Mouse (Mus musculus) megakaryocyte, embryonic 14.5 days (primary cell): ENCODE measurements at regions not wholly inside any gene's neighbourhood (a gene's known extent, or its start where the extent isn't known, plus 50 kb on each side); places are given as distances from the start of the nearest gene placed in this dataset.

ENCODE experiments used
- H3K27me3 ChIP-seq: replicated peaks from 2 replicates; pipeline ENCODE3; 2012; ENCODE audit warnings: inconsistent platforms
- H3K36me3 ChIP-seq: replicated peaks from 2 replicates; pipeline ENCODE3; 2012; ENCODE audit warnings: low read length, inconsistent platforms, mixed read lengths
- H3K4me1 ChIP-seq: 2 replicates; pipeline ENCODE4 v1.6.1; 2012; ENCODE audit warnings: inconsistent platforms
- H3K4me3 ChIP-seq: replicated peaks from 2 replicates; pipeline ENCODE3; 2012; ENCODE audit warnings: moderate library complexity, mild to moderate bottlenecking, inconsistent platforms
- H3K9me3 ChIP-seq: 2 replicates; pipeline ENCODE4 v1.6.1; 2012; ENCODE audit warnings: inconsistent platforms
- FLI1 ChIP-seq: IDR thresholded peaks from 2 replicates; pipeline ENCODE4 v1.6.1; 2012; ENCODE audit warnings: low read length, inconsistent platforms, mixed read lengths
- GATA1 ChIP-seq: IDR thresholded peaks from 3 replicates; pipeline ENCODE4 v1.6.1; 2012; ENCODE audit warnings: mixed read lengths, low read length, inconsistent platforms, borderline replicate concordance

DNA sequence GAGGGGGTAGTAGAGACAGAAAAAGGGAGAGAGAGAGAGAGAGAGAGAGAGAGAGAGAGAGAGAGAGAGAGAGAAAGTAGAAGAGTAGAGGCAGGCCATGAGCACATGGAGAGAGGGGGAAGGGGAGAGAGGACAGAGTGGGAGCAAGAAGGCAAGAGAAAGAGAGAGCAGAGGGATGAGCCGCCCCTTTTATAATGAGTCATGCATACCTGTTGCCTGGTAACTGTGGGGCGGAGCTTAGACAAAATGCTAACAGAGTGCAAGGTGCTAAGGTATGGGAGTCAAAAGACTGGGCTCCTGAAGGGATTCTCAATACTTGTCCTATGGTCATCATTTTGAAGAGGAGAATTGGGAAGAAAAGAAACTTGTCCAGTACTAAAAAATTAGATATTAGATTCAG, 126.1 kb downstream of the Lrrc30 start:
- TF ChIP-seq FLI1 (no peak), GATA1 (no peak)
- Histone ChIP-seq H3K4me1 (no peaks in the 10 kb centered on the region), H3K27me3 (no peaks in the 10 kb centered on the region)

DNA sequence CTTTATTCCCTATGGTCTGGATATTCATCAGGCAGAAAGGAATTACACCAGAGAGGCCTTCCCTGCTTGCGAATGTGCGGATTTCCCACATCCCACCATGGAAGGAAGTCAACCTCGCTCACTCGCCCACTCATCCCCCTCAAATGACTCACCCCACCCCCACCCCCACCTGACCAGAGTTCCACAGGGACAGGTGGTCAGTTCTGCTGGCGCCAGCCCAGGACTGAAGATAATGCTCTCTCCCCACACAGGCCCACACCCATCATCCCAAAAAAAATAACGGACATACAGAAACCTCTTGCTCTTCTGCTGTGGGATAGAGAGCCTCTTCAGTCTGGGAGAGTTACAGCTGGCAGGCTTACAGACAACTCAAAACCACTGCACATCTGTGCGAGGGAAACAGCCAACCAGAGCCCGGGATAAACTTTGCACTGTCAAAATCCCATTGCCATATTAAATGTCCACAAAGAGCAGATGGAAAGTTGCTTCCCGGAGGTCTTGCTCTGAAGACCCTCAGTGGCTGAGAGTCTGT, 128.0 kb downstream of the Lrrc30 start:
- TF ChIP-seq GATA1 (no peak), FLI1 (no peak)
- Histone ChIP-seq H3K36me3 (no peaks in the 10 kb centered on the region), H3K4me1 (no peaks in the 10 kb centered on the region), H3K27me3 (no peaks in the 10 kb centered on the region), H3K9me3 (peaks cover 33% of the 10 kb centered on the region), H3K4me3 (no peak overlapping the region)

More for the DNA sequence above, 126.1 kb downstream of the Lrrc30 start:
- no peaks in the 10 kb centered on the region for H3K36me3 ChIP-seq
- no peak overlapping the region for H3K4me3 ChIP-seq
- peaks cover 31% of the 10 kb centered on the region for H3K9me3 ChIP-seq

DNA sequence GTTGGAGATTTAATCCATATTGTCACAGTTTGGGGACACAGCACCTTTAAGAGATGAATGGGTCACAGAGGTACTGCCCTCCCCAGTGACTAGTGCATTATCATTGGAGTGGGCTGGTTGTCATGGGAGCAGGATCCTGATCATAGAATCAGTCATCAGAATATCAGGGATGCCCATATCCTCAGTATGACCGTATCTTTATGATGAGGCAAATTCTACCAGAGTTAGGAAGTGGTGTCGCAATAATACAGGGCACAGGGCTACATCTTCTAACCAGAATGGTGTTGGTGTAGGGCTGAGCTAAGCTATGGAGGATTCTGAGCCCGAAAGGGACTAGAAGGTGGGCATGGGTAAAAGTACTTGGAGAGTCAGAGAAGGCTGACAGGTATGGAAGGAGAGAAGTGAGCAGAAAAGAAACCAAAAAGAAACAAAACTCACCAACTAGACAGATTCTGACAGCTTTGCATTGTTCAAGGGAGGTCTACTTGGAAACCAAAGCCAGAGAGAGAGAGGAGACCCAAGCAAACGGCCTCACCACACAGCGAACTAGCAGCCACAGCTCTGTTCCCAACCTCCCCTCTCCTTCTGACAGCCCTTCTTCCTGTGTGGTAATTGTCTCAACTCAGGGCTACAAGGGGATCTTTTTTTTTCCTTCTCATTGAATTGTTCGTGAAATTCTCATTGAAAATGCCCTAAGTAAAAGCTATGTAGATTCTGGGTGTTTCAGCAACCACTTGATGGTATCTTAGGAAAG, 129.2 kb downstream of the Lrrc30 start:
- H3K36me3 ChIP-seq, result no peaks in the 10 kb centered on the region
- no peak for TF ChIP-seq FLI1
- TF ChIP-seq GATA1, result no peak
- H3K9me3 ChIP-seq, result peaks cover 28% of the 10 kb centered on the region
- H3K4me3 ChIP-seq, result no peak overlapping the region
- H3K4me1 ChIP-seq, result no peaks in the 10 kb centered on the region
- H3K27me3 ChIP-seq, result no peaks in the 10 kb centered on the region

DNA sequence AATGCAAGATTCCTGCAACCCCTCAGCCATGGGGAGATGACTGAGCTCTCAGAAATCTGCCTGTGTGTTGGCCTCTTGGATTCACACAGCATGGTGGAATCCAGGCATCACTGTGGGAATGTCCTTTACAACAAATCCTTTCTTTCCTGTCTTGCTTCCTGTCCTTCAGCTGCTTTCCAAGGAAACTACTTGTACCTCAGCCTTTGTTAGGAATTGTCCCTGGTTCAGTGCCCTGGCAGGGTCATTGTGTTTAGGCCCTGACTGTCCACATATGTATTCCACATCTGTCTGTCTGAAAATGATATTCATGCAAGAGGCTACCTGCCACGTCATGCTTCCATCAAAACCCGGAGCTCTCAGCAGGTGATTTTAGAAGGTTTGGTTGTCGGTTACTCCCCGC, 129.9 kb downstream of the Lrrc30 start:
- no peaks in the 10 kb centered on the region for H3K36me3 ChIP-seq
- peaks cover 29% of the 10 kb centered on the region for H3K9me3 ChIP-seq
- H3K4me3 ChIP-seq, result no peak overlapping the region
- no peaks in the 10 kb centered on the region for H3K4me1 ChIP-seq
- TF ChIP-seq GATA1 (no peak), FLI1 (no peak)
- no peaks in the 10 kb centered on the region for H3K27me3 ChIP-seq

DNA sequence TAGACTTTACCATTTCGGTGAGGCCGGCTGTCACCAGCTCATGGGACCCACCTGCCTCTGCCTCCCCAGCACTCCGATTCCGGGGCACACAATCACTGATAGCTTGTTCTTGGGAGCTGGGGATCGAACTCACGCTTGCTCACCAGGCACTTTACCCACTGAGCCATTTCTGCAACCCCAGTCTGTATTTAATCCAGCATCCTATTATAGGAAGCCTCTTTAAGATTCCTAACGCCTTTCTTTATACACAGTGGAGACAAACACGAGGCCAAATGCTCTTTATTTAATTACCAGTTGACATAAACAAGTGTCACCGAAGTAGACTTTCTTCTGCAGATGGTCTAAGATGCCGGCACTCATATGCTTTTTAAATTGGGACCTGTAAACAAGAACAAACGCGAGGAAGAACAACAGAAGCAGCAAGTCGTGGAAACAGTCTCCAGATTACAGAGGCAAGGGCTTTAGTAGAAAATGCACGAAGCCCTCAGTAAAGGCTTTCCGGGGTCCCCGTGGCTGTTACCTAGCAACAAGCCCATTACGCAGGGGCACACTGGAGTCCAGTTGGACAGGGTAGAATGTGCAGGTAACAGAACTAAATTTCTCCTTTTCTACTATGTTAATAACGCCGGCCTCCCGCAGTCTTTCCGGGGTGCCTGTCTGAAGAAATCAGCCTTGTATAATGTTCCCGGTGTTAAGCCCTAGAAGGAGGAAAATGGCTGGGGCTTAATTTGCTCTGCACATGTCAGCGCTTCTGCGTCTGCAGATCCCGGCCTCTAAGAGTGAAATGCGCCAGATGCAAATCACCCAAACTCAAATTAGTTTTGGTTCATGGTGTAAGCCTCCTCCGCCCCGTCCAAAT, 132.5 kb downstream of the Lrrc30 start:
- Histone ChIP-seq H3K4me3 (no peak overlapping the region), H3K4me1 (no peaks in the 10 kb centered on the region), H3K27me3 (no peaks in the 10 kb centered on the region), H3K36me3 (no peaks in the 10 kb centered on the region), H3K9me3 (peaks cover 44% of the 10 kb centered on the region)
- no peak for TF ChIP-seq GATA1

DNA sequence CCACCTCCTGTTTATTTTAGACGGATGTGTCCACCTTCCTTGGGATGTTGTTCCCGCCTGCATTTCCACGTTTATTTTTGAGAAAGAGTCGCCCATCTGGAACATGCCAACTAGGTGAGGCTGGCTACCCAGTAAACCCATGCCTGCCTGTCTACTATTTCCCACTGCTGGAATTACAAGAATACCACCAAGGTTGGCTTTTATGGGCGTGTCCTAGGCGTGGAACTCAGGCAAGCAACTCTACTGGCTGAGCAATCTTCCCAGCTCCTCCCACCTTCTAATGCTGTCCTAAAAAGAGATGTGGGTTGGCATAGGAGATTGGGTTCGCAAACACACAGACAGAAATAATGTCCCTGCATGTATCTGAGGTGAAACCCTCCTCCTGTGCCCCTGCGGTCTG, 135.1 kb downstream of the Lrrc30 start:
- no peak for TF ChIP-seq GATA1
- TF ChIP-seq FLI1, result no peak
- Histone ChIP-seq H3K9me3 (peaks cover 62% of the 10 kb centered on the region), H3K27me3 (no peaks in the 10 kb centered on the region), H3K36me3 (no peaks in the 10 kb centered on the region), H3K4me1 (no peaks in the 10 kb centered on the region), H3K4me3 (no peak overlapping the region)

DNA sequence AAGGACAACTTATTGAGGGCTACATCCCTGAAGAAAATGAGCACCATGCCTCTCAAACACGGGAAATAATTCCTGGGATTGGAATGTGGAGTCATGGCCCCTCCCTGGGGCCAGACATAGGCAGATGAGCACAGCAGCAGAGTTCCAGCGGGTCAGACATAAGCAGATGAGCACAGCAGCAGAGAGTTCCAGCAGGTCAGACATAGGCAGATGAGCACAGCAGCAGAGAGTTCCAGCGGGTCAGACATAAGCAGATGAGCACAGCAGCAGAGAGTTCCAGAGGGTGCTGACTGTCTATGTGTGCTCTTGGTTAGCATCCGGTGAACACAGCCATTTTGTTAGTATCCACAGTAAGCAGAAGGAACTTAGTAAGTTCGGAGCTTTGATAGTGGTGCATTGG, 126.2 kb upstream of the Ptprm start:
- H3K4me1 ChIP-seq, result no peaks in the 10 kb centered on the region
- H3K4me3 ChIP-seq, result no peak overlapping the region
- no peaks in the 10 kb centered on the region for H3K27me3 ChIP-seq
- peaks cover 82% of the 10 kb centered on the region for H3K9me3 ChIP-seq
- H3K36me3 ChIP-seq, result no peaks in the 10 kb centered on the region
- no peak for TF ChIP-seq FLI1
- TF ChIP-seq GATA1, result no peak

DNA sequence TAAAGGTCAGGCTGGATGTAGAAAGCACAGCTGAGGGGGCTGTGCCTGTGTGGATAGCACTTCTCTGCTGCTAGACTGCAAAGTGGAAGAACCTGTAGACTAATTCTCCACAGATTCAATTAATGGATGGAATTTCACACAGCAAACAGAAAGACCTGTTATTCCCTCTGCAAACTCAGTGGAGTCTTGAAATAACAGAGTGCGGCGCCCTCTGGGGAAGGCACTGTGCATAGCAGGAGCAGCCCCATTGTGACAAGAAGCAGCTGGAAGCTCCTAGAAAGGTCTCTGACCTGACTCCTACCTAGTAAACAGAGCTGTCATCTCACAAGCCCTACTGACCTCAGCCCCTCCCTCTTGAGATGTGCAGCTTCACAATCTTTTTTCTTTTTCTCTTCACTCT, 118.9 kb upstream of the Ptprm start:
- H3K27me3 ChIP-seq, result no peaks in the 10 kb centered on the region
- H3K4me1 ChIP-seq, result no peaks in the 10 kb centered on the region
- TF ChIP-seq GATA1 (no peak), FLI1 (no peak)
- H3K4me3 ChIP-seq, result no peak overlapping the region
- H3K36me3 ChIP-seq, result no peaks in the 10 kb centered on the region
- H3K9me3 ChIP-seq, result peaks cover 61% of the 10 kb centered on the region

DNA sequence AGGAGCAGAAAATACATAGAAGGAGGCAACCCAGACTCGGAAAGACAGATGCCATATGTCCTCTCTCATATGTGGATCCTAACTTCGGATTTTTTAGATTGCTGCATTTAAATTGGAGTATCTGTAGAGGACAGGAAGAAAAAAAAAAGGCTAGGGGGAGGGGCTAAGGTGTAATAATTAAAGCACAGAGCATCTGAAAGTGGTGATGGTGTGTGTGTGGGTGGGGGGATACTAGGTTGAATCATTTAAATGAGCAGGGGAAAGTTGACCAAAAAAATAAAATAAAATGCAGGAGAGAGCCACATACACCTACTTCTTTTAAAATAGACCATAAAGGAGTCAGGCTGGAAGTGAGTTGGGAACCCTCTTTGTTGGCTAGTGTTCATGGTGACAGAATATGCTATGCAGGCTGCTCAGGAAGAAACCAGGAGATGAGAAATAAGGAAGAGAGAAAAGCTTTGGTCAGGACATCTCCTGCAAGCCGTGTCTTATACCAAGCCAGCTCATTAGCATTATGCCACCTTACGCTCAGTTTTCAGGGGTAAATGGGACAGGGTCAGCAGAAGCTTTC, 104.7 kb upstream of the Ptprm start:
- no peaks in the 10 kb centered on the region for H3K4me1 ChIP-seq

More for the DNA sequence above, 104.7 kb upstream of the Ptprm start:
- Histone ChIP-seq H3K36me3 (no peaks in the 10 kb centered on the region), H3K27me3 (no peaks in the 10 kb centered on the region), H3K9me3 (peaks cover 65% of the 10 kb centered on the region), H3K4me3 (no peak overlapping the region)
- TF ChIP-seq FLI1 (no peak), GATA1 (no peak)
